Mouse (Mus musculus) liver, adult 2 months (tissue): ENCODE results near the gene Tprn.
A peak's percentile ranks its signal among the peaks of the same experiment; 100 is the strongest.

ENCODE experiments used
- CTCF ChIP-seq: fragments of 200-500 bp; IDR thresholded peaks from 2 replicates; pipeline ENCODE4 v1.5.1; 2011; ENCODE audit warnings: low read depth, low read length, control low read depth
- POLR2A ChIP-seq: fragments of 200-500 bp; IDR thresholded peaks from 2 replicates; pipeline ENCODE4 v1.6.1; 2011; ENCODE audit warnings: low read length, control low read depth; ENCODE audit not compliant: insufficient read depth; ENCODE audit errors: extremely low read depth

GRCm38 (mm10) chr2:25252331-25252730 lies 10.1 kb upstream of the Tprn start:
- no peak for TF ChIP-seq POLR2A
- peak; percentile 36; the same call in 1 of the 2 replicates for TF ChIP-seq CTCF
